Mouse (Mus musculus) cerebellum, postnatal 4 days (tissue): Measurements from ENCODE around the gene Cda.
"Not testable (repeated sequence)": the region's sequence is repeated elsewhere in the genome, so short reads cannot be mapped to it uniquely, and the experiment has no call there.

ENCODE experiments used
- DNase-seq, 2 experiments: peaks; one replicate each; pipeline ENCODE4 v3.0.0; 2022; ENCODE audit warnings: low spot score in 2 of 2, mixed read lengths in 1 of 2

Gene Cda

DNA sequence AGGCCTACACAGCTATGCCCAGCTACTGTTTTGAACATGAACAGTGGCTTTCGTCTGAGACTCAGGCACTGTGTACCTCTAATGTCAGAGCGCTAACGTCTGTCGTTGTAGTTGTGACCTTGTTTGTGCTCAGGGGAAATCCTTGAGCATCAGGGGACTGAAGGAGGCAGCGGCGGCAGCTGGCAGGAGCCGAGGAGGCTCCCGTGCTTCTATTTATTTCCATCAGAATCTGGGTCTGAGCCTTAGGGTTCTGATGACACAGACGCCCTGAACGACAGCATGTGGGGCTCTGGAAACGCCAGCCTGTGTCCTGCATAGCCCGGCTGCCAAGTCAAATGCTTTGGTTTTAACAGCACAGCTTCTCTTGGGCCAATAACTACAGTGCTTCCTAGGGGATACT, 32.8 kb downstream of the Cda start:
- DNase-seq = no peak

GRCm38 (mm10) chr4:138333135-138333534, 34.7 kb downstream of the Cda start:
- DNase-seq = no peak

- no peak for DNase-seq
Observed at GRCm38 (mm10) chr4:138331647-138332046, 36.1 kb downstream of the Cda start.

- DNase-seq = no peak
Observed at GRCm38 (mm10) chr4:138330264-138330671, 37.5 kb downstream of the Cda start.

DNA sequence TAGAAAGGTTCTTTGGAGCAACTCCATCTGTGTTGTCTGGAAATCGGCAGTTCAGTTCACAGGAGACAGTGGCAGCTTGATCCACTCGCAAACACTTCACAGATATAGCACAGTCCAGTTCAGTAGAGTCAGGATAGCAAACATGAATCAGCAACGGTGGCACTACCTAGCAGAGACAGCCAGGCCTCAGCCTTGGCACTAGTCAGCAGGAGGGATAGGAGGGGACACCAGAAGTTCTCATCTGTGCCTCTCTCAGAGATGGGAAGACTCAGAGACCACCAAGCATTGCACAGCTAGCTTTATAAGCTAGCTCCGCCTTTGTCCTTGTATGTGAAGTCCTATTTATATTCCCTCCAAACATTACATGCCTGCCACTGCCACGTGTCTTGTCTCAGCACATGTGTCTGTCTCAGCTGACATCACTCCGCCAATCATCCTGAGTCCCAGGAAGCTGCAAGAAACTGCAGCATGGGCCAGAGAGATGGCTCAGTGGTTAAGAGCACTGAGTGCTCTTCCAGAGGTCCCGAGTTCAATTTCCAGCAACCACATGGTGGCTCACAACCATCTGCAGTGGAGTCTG, 39.8 kb downstream of the Cda start:
- DNase-seq = no peak

DNA sequence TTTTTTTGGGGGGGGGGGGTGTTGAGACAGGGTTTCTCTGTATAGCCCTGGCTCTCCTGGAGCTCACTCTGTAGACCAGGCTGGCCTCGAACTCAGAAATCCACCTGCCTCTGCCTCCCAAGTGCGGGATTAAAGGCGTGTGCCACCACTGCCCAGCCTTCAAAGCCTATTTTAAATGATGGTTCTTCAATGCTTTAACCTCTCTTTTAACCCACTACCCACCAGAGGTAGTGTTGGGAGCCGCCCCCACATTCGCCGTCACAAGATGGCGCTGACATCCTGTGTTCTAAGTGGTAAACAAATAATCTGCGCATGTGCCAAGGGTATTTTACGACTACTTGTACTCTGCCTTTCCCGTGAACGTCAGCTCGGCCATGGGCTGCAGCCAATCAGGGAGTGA, 40.6 kb downstream of the Cda start:
- DNase-seq = not testable (repeated sequence)

- peak; percentile 91 to 94 for DNase-seq
Observed at GRCm38 (mm10) chr4:138326077-138326695, 41.6 kb downstream of the Cda start, which contains the start of gene Pink1. Pink1 (minus strand) TSS chr4:138326307.

- peak; percentile 69 to 87 for DNase-seq
Observed at GRCm38 (mm10) chr4:138325466-138326076, 42.2 kb downstream of the Cda start.

DNA sequence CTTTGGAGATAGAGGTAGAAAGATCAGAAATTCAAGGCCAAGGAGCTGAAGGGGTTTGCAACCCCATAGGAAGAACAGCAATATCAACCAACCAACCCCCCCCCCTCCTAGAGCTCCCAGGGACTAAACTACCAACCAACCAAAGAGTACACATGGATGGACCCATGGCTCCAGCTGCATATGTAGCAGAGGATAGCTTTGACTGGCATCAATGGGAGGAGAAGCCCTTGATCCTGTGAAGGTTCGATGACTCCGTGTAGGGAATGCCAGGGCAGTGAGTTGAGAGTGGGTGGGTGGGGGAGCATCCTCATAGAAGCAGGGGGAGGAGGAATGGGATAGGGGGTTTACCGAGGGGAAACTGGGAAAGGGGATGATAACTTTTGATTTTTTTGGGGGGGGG, 43.3 kb downstream of the Cda start:
- DNase-seq = no peak

DNA sequence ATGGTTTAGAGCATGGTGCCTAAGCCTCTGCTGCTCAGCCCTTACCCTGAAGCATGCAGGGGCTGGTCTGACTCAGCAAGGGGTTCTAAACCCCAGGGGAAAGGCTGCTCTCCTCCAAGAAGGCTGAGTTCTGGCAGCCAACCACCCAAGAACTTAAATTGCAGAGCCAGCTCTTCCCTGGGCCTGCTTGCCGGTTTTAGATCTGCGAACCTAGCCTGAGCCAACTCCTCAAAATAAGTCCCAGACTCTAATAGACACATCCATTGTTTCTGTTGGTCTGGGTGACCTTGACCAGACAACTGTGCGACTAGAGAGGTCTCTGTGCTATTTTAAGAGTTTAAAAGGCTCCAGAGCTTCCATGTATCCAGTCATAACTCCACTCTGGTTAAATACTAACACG, 44.0 kb downstream of the Cda start:
- DNase-seq = no peak

- DNase-seq = no peak
Observed at GRCm38 (mm10) chr4:138322692-138323091, 45.1 kb downstream of the Cda start.

- no peak for DNase-seq
Observed at GRCm38 (mm10) chr4:138321488-138321887, 46.3 kb downstream of the Cda start.

DNA sequence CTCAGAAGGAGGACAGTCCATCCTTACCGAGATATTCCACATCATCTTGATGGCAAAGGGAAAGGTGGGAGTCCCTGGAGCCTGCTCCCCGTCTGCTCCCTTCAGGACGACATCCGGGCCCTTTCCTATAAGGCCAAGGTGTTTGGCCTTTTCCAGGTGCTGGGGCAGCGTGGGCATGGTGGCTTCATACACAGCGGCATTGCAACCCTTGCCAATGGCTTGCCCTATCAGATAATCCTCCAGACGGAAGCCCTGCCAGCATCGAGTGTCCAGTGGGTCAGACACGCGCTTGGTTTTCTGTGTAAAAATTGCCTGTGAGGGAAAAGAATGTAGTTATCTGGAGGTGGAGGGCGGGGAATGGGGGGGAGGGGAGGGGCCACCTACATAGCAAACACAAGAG, 47.1 kb downstream of the Cda start:
- DNase-seq = no peak

GRCm38 (mm10) chr4:138319508-138319907, 48.3 kb downstream of the Cda start:
- peak; percentile 71 to 89 for DNase-seq

- DNase-seq = peak in 1 of 2 experiments; percentile 69
Observed at GRCm38 (mm10) chr4:138318509-138319266, 49.1 kb downstream of the Cda start.

DNA sequence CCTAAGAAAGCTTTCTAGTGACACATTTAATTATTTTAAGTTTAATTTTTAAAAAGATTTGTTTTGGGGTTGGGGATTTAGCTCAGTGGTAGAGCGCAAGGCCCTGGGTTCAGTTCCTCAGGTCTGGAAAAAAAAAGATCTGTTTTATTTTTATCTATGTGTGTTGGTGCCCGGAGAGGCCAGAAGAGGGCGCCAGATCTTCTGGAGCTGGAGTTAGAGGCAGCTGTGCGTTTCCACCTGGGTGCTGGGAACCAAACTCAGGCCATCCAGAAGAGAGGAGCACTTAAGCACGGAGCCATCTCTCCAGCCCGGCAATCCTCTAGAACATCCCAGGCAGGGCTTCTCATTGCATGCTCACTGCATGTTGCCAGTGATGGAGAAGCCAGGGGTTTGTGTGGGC, 51.4 kb downstream of the Cda start:
- DNase-seq = no peak

DNA sequence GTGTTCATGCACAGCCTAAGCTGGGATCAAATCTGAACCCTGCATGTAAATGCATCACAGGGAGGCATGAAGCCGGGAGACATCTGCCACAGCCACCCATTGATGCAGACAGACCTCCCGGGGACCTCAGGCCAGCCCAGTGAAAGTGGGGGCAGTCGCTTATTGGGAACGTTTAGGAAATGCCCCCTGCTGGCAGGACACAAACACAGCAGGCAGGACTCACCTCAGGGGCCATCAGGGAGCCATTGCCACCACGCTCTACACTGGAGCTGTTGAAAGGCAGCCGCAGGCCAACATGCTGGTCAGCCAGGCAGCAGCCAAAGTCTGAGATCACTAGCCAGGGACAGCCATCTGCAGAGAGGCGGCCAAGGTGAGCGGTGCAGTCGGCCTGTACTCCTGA, 52.0 kb downstream of the Cda start:
- DNase-seq = no peak

DNA sequence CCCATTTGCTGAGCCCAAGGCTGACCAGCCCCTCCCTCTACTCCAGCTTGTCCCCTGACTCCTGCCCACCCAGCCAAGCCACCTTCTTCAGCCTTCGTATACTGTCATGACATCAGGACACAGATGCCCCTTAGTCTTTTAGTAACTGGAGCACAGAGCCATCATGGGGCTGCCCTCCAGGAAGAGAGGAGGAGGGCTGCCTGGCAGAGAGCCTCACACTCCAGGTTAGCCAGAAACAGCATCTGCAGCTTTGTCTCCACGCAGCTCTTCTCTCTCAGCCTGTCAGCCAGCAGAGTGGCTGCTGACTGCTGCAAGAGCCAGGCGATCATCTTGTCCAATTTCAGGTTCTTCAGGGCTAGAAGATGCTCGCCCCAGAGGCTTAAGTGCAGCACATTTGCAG, 54.0 kb downstream of the Cda start:
- no peak for DNase-seq

GRCm38 (mm10) chr4:138313021-138313420, 54.8 kb downstream of the Cda start:
- DNase-seq = no peak

DNA sequence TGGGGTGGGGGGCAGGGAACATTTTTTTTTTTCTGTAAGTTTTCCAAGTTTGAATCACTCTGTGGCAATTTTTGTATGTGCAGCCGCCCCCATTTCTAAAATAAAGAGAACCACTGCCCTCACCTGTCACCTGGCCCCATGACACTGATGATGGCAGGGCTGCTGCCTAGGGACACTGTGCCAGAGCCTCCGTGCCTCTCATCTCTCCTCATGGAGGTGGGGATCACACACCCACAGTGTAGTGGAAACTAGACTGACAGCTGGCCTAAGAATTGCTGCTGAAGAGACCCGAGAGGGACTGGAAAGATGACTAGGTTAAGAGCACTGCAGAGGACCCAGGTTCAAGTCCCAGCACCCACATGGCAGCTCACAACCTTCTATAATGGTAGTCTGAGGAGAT, 55.7 kb downstream of the Cda start:
- no peak for DNase-seq

DNA sequence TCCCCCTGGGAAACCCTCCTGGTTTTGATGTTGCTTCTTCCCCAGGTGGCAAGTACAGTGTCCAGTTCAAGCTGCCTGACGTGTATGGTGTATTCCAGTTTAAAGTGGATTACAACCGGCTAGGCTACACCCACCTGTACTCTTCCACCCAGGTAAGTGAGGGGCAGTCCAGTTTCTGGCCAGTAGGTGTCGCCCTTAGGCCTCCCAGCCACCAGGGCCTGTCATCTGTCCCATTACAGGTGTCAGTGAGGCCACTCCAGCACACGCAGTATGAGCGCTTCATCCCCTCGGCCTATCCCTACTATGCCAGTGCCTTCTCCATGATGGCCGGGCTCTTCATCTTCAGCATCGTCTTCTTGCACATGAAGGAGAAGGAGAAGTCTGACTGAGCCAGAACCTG, 56.2 kb downstream of the Cda start:
- peak in 1 of 2 experiments; percentile 60 for DNase-seq

DNA sequence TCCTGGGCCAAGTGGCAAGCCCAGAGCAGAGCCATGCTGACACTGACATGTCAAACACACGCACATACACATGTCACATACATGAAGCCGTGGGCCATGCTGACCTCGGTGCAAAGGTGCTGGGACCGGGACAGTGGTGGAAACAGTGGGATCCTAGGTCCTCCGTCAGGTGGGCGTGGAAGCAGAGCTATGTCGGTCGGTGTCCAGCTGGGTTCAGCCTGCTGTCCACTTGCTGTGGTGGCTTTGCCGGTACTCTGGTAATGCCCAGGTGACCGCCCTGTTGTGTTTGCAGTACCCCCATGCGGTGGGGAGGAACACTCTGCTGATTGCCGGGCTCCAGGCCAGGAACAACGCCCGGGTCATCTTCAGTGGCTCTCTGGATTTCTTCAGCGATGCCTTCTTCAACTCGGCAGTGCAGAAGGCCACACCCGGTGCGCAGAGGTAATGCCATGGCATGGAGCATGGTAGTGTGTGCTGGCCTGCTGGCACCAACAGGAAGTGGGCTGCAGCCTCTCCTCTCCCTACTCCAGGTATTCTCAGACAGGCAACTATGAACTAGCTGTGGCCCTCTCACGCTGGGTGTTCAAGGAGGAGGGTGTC, 57.4 kb downstream of the Cda start:
- no peak for DNase-seq
